Mouse (Mus musculus) liver, embryonic 16.5 days (tissue): ENCODE measurements at regions not wholly inside any gene's neighbourhood (a gene's known extent, or its start where the extent isn't known, plus 50 kb on each side); places are given as distances from the start of the nearest gene placed in this dataset.

Experiments used
- ATAC-seq: fragments of 200-750 bp; cut with Nextera tagmentation; 2 replicates; pipeline ENCODE4 v1.8.0; 2017; ENCODE audit warnings: low read depth, mild to moderate bottlenecking, moderate number of reproducible peaks, moderate library complexity
- H3K27ac ChIP-seq: fragments of 300-500 bp; sonication (generic); 2 replicates; pipeline ENCODE4 v1.5.1; 2014; ENCODE audit warnings: mild to moderate bottlenecking, low read length
- H3K27me3 ChIP-seq: fragments of 300-500 bp; sonication (generic); 2 replicates; pipeline ENCODE4 v1.6.1; 2014; ENCODE audit warnings: low read depth, low read length, mixed read lengths; ENCODE audit not compliant: control insufficient read depth, insufficient read depth
- H3K36me3 ChIP-seq: fragments of 300-500 bp; sonication (generic); 2 replicates; pipeline ENCODE4 v1.6.1; 2014; ENCODE audit warnings: mild to moderate bottlenecking; ENCODE audit not compliant: control insufficient read depth, insufficient read depth
- H3K4me1 ChIP-seq: fragments of 300-500 bp; sonication (generic); 2 replicates; pipeline ENCODE4 v1.6.1; 2014; ENCODE audit warnings: low read depth, low read length, mixed read lengths; ENCODE audit not compliant: control insufficient read depth
- H3K4me2 ChIP-seq: fragments of 300-500 bp; sonication (generic); 2 replicates; pipeline ENCODE4 v1.6.1; 2014; ENCODE audit warnings: low read depth, low read length, mixed read lengths
- H3K4me3 ChIP-seq: fragments of 300-500 bp; sonication (generic); 2 replicates; pipeline ENCODE4 v1.5.1; 2014; ENCODE audit warnings: low read depth, mild to moderate bottlenecking, low read length
- H3K9ac ChIP-seq: fragments of 300-500 bp; sonication (generic); 2 replicates; pipeline ENCODE4 v1.6.1; 2014; ENCODE audit warnings: low read depth, low read length
- H3K9me3 ChIP-seq: fragments of 300-500 bp; sonication (generic); replicated peaks from 2 replicates; pipeline ENCODE4 v1.6.1; 2016; ENCODE audit warnings: low read length; ENCODE audit not compliant: control insufficient read depth
- WGBS: fragments of 180-500 bp; shearing (Covaris S2); extraction: QIAGEN DNeasy Blood & Tissue Kit; methylation state at CpG from one replicate; pipeline ENCODE4 v1.1.7; 2014; ENCODE audit not compliant: insufficient replicate concordance; 5-methylcytosine and 5-hydroxymethylcytosine counted together

GRCm38 (mm10) chr13:101954521-101954920 is 186.5 kb upstream of the Pik3r1 start:
- H3K9ac ChIP-seq: no peak overlapping the region
- 53% methylated on average over 3 of the region's 3 CpGs for WGBS

GRCm38 (mm10) chr13:101955806-101956418 is 187.9 kb upstream of the Pik3r1 start:
- no peak for ATAC-seq
- H3K9ac ChIP-seq: no peak overlapping the region
- 63% methylated on average over 7 of the region's 7 CpGs for WGBS

More at GRCm38 (mm10) chr13:101954521-101954920, 186.5 kb upstream of the Pik3r1 start:
- Histone ChIP-seq H3K27ac (no peak overlapping the region), H3K4me2 (no peak overlapping the region), H3K4me1 (no peaks in the 10 kb centered on the region), H3K36me3 (no peaks in the 10 kb centered on the region), H3K4me3 (no peak overlapping the region), H3K27me3 (no peaks in the 10 kb centered on the region), H3K9me3 (no peaks in the 10 kb centered on the region)
- ATAC-seq: no peak

GRCm38 (mm10) chr13:101957782-101958181 is 189.8 kb upstream of the Pik3r1 start:
- Histone ChIP-seq H3K27me3 (no peaks in the 10 kb centered on the region), H3K4me3 (no peak overlapping the region)
- whole genome bisulfite sequencing: 70% methylated on average over 4 of the region's 4 CpGs

More at GRCm38 (mm10) chr13:101955806-101956418, 187.9 kb upstream of the Pik3r1 start:
- Histone ChIP-seq H3K36me3 (no peaks in the 10 kb centered on the region), H3K27me3 (no peaks in the 10 kb centered on the region), H3K4me1 (no peaks in the 10 kb centered on the region), H3K27ac (no peak overlapping the region), H3K4me2 (no peak overlapping the region), H3K4me3 (no peak overlapping the region), H3K9me3 (no peaks in the 10 kb centered on the region)

GRCm38 (mm10) chr13:101965537-101965936 is 197.5 kb upstream of the Pik3r1 start:
- ATAC-seq: no peak
- Histone ChIP-seq H3K27me3 (no peaks in the 10 kb centered on the region), H3K27ac (no peak overlapping the region), H3K36me3 (no peaks in the 10 kb centered on the region), H3K9ac (no peak overlapping the region), H3K4me2 (no peak overlapping the region), H3K4me1 (no peaks in the 10 kb centered on the region), H3K4me3 (no peak overlapping the region), H3K9me3 (no peaks in the 10 kb centered on the region)
- WGBS: 66% methylated on average over 7 of the region's 7 CpGs

More at GRCm38 (mm10) chr13:101957782-101958181, 189.8 kb upstream of the Pik3r1 start:
- Histone ChIP-seq H3K4me1 (no peaks in the 10 kb centered on the region), H3K36me3 (no peaks in the 10 kb centered on the region), H3K9ac (no peak overlapping the region), H3K4me2 (no peak overlapping the region), H3K27ac (no peak overlapping the region), H3K9me3 (no peaks in the 10 kb centered on the region)
- ATAC-seq: no peak

- no peaks in the 10 kb centered on the region for H3K4me1 ChIP-seq
- no peak for ATAC-seq
- 62% methylated on average over 8 of the region's 8 CpGs for WGBS
- no peaks in the 10 kb centered on the region for H3K9me3 ChIP-seq
- H3K9ac ChIP-seq: no peak overlapping the region
- no peak overlapping the region for H3K27ac ChIP-seq
- no peak overlapping the region for H3K4me2 ChIP-seq
- no peak overlapping the region for H3K4me3 ChIP-seq
- no peaks in the 10 kb centered on the region for H3K27me3 ChIP-seq
- no peaks in the 10 kb centered on the region for H3K36me3 ChIP-seq
Measured at GRCm38 (mm10) chr13:101966799-101967397, 198.9 kb upstream of the Pik3r1 start.

GRCm38 (mm10) chr13:101967466-101967865 is 199.4 kb upstream of the Pik3r1 start:
- WGBS: 71% methylated on average over 4 of the region's 4 CpGs
- Histone ChIP-seq H3K4me1 (no peaks in the 10 kb centered on the region), H3K27me3 (no peaks in the 10 kb centered on the region), H3K36me3 (no peaks in the 10 kb centered on the region), H3K27ac (no peak overlapping the region), H3K9ac (no peak overlapping the region), H3K4me2 (no peak overlapping the region), H3K4me3 (no peak overlapping the region), H3K9me3 (no peaks in the 10 kb centered on the region)
- no peak for ATAC-seq

GRCm38 (mm10) chr13:101976766-101977165 is 208.7 kb upstream of the Pik3r1 start:
- H3K9ac ChIP-seq: no peak overlapping the region
- no peak for ATAC-seq
- WGBS: 71% methylated on average over 4 of the region's 4 CpGs

GRCm38 (mm10) chr13:101980171-101980835 is 212.3 kb upstream of the Pik3r1 start:
- Histone ChIP-seq H3K36me3 (no peaks in the 10 kb centered on the region), H3K4me1 (no peaks in the 10 kb centered on the region), H3K27ac (no peak overlapping the region), H3K9me3 (no peaks in the 10 kb centered on the region), H3K4me3 (no peak overlapping the region), H3K4me2 (no peak overlapping the region), H3K27me3 (no peaks in the 10 kb centered on the region), H3K9ac (no peak overlapping the region)
- peak; percentile 32; the same call in 1 of the 2 replicates for ATAC-seq
- WGBS: 56% methylated on average over 4 of the region's 4 CpGs

More at GRCm38 (mm10) chr13:101976766-101977165, 208.7 kb upstream of the Pik3r1 start:
- Histone ChIP-seq H3K4me1 (no peaks in the 10 kb centered on the region), H3K4me2 (no peak overlapping the region), H3K4me3 (no peak overlapping the region), H3K27me3 (no peaks in the 10 kb centered on the region), H3K27ac (no peak overlapping the region), H3K36me3 (no peaks in the 10 kb centered on the region), H3K9me3 (no peaks in the 10 kb centered on the region)
